Mouse (Mus musculus): ENCODE measurements around the gene Acox1.

DNA sequence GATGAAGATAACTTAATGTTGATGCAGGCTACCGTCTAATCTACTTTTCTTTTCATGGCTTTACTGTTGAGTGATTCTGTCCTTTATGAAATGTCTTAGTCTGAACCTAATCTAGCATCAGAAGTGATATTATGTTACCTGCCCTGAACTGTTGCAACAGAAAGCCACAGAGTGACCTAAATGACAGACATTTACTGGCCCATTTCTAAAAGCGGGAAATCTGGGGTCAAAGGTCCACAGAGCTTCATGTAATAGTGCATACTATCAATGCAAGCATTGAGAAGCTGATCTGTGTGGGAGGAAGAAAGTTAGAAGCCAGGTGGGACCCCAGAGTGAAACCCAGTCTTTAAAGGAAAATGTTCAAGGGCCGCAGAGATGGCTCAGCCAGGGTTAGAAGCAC, 4.3 kb upstream of the Acox1 start:
- TF ChIP-seq POLR2A (IDR thresholded peaks at IDR 0.05; ENCODE audit: control insufficient read depth, extremely low read depth, insufficient read depth, low read length, poor library complexity): no peak
- TF ChIP-seq CTCF (IDR thresholded peaks at IDR 0.05; ENCODE audit: borderline replicate concordance, control insufficient read depth, extremely low read depth, insufficient read depth, low read length, poor library complexity): no peak
